Mouse (Mus musculus): ENCODE results near the gene Thap8. TPM values are rescaled to one million over a fixed set of nuclear protein-coding genes. Genes with fewer than 3 reads are reported as not detected.
"Not testable (repeated sequence)": the region's sequence is repeated elsewhere in the genome, so short reads cannot be mapped to it uniquely, and the experiment has no call there.

Gene Thap8
- total RNA-seq (2015) (0.39 TPM in 1 of 2 replicates, not detected in the other), total RNA-seq (2017) (0.33 and 0.34 TPM in 2 replicates)

GRCm38 (mm10) chr7:30279951-30280669, at the start of gene Thap8, which contains the start of gene Wdr62:
TSS of gene Thap8 (plus strand) at chr7:30280094.
TSS of gene Wdr62 (minus strand) at chr7:30280419.
- ATAC-seq (replicated peaks; ENCODE audit: poor library complexity): peak; percentile 91

GRCm38 (mm10) chr7:30231328-30231668, 48.6 kb upstream of the Thap8 start:
- ATAC-seq (replicated peaks; ENCODE audit: poor library complexity): no peak

GRCm38 (mm10) chr7:30231669-30232454, 48.0 kb upstream of the Thap8 start, which contains the start of the genes Polr2i and Tbcb:
TSS of gene Polr2i (plus strand) at chr7:30231948.
TSS of gene Tbcb (minus strand) at chr7:30232272.
- ATAC-seq (replicated peaks; ENCODE audit: poor library complexity): peak; percentile 94

GRCm38 (mm10) chr7:30232631-30233148, 47.2 kb upstream of the Thap8 start:
- ATAC-seq (replicated peaks; ENCODE audit: poor library complexity): peak; percentile 58

- ATAC-seq (replicated peaks; ENCODE audit: poor library complexity): no peak
These were observed 46.5 kb upstream of the Thap8 start for GRCm38 (mm10) chr7:30233387-30233786.

GRCm38 (mm10) chr7:30234276-30234858, 45.5 kb upstream of the Thap8 start:
- no peak for ATAC-seq (replicated peaks; ENCODE audit: poor library complexity)

GRCm38 (mm10) chr7:30235091-30235490, 44.8 kb upstream of the Thap8 start:
- ATAC-seq (replicated peaks; ENCODE audit: poor library complexity): no peak

- ATAC-seq (replicated peaks; ENCODE audit: poor library complexity): no peak
These were observed 44.3 kb upstream of the Thap8 start, which contains the start of gene Ovol3 for GRCm38 (mm10) chr7:30235625-30236024. TSS of gene Ovol3 (minus strand) at chr7:30235725.

GRCm38 (mm10) chr7:30237374-30237773, 42.5 kb upstream of the Thap8 start:
- not testable (repeated sequence) for ATAC-seq (replicated peaks; ENCODE audit: poor library complexity)

- ATAC-seq (replicated peaks; ENCODE audit: poor library complexity): no peak
These were observed 27.6 kb upstream of the Thap8 start for GRCm38 (mm10) chr7:30251956-30252954.

GRCm38 (mm10) chr7:30265041-30265440, 14.9 kb upstream of the Thap8 start:
- ATAC-seq (replicated peaks; ENCODE audit: poor library complexity): no peak

GRCm38 (mm10) chr7:30265531-30265930, 14.4 kb upstream of the Thap8 start:
- ATAC-seq (replicated peaks; ENCODE audit: poor library complexity): no peak

- no peak for ATAC-seq (replicated peaks; ENCODE audit: poor library complexity)
These were observed 14.0 kb upstream of the Thap8 start for GRCm38 (mm10) chr7:30265935-30266334.

GRCm38 (mm10) chr7:30266780-30267179, 13.1 kb upstream of the Thap8 start:
- ATAC-seq (replicated peaks; ENCODE audit: poor library complexity): no peak

- no peak for ATAC-seq (replicated peaks; ENCODE audit: poor library complexity)
These were observed 10.3 kb upstream of the Thap8 start for GRCm38 (mm10) chr7:30269641-30270040.

- no peak for ATAC-seq (replicated peaks; ENCODE audit: poor library complexity)
These were observed 5.5 kb upstream of the Thap8 start for GRCm38 (mm10) chr7:30274383-30274782.

GRCm38 (mm10) chr7:30278911-30279310, 983 bp upstream of the Thap8 start:
- ATAC-seq (replicated peaks; ENCODE audit: poor library complexity): no peak

- ATAC-seq (replicated peaks; ENCODE audit: poor library complexity): 0 out of 2 replicates have a peak, but pooled peaks have one; percentile 38
These were observed 358 bp upstream of the Thap8 start for GRCm38 (mm10) chr7:30279536-30279935.

GRCm38 (mm10) chr7:30280670-30281138, 810 bp downstream of the Thap8 start:
- ATAC-seq (replicated peaks; ENCODE audit: poor library complexity): peak; percentile 49

GRCm38 (mm10) chr7:30281522-30281921, 1.6 kb downstream of the Thap8 start:
- ATAC-seq (replicated peaks; ENCODE audit: poor library complexity): no peak
